Mouse (Mus musculus): Measurements from ENCODE around the gene Ubl7.

DNA sequence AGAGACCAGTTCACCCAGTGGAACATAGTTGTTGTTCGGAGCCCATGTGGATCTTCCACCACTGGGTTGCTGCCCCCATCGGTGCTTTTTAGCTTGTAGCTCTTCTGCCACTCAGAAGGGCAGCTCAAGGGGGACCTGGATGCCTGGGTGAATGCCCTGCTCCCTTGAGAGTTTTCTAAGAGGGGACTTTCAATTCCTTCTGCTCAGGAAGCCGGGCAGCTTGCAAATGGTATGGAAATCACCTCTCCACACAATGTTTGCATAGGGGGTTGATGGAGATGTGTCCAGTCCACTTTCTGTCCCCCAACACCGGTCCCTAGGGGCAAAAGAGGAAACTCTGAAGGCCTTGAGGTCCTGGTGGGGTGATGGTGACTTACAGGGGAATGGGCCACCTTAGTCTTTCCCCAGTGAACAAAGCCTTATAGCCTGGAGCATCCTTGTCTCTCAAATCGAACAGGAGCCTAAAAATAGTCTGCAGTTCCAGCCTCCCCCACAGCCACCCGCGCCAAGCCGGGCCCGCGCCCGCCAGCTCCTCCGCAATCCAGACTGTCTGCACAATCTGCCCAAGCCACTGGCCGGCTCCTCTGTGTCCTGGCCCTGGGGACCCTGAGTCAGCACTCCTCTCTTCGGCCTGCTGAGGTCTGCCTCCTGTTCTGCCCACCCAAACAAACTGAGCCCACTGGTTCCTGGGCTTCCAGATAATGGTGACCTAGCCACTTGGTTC lies 56.6 kb downstream of the Ubl7 start:
- TF ChIP-seq ZNF384 (IDR thresholded peaks at IDR 0.05; ENCODE audit: low read depth, low read length) (no peak), CHD2 (IDR thresholded peaks at IDR 0.05; ENCODE audit: low read depth, low read length) (no peak), MAFK (IDR thresholded peaks at IDR 0.05; ENCODE audit: insufficient read depth, low read depth, low read length) (peak; percentile 65), ZC3H11A (IDR thresholded peaks at IDR 0.05; ENCODE audit: borderline replicate concordance, low read depth, low read length) (no peak), HCFC1 (IDR thresholded peaks at IDR 0.05; ENCODE audit: borderline replicate concordance, insufficient read depth, low read length) (no peak)
